7 mouse cellular contexts compared by ENCODE assay signal in genomic region chr5:124113030-124113429, GRCm38 (mm10). TPM values are rescaled to one million over a fixed set of nuclear protein-coding genes. Genes with fewer than 3 reads are reported as not detected.
DNase-seq lines count a peak whose midpoint lies in the region; ATAC-seq and TF ChIP-seq lines count a peak whose summit lies in the region.

No protein-coding gene starts in this region.

- peaks cover 10% of the 10 kb centered on the region for H3K79me2 ChIP-seq in CH12.LX (replicated peaks; ENCODE audit: control insufficient read depth, extremely low read depth, insufficient read depth, poor library complexity, severe bottlenecking)

- dilution Hi-C loops in CH12.LX (cut with MboI; ENCODE audit: extremely low pct_ligation_motif_present, extremely low pct_unique_long_range_greater_than_20kb, low sequenced_read_pairs): no loop called here

- peak overlapping the region; percentile 81 for H3K4me2 ChIP-seq in CH12.LX (ENCODE audit: insufficient read depth, low read depth, poor library complexity, severe bottlenecking)
- peak overlapping the region; percentile 97 for H3K4me2 ChIP-seq in heart, embryonic 12.5 days
- H3K4me2 ChIP-seq in kidney, postnatal 0 days (ENCODE audit: low read length): peak overlapping the region; percentile 91
- peak overlapping the region; percentile 90 for H3K4me2 ChIP-seq in lung, postnatal 0 days (replicated peaks; ENCODE audit: low read depth, low read length)

- H3K4me1 ChIP-seq in CH12.LX (ENCODE audit: control insufficient read depth in 1 of 2, insufficient read depth in 2 of 2): peaks cover 13 to 36% of the 10 kb centered on the region in 2 experiments
- H3K4me1 ChIP-seq in heart, embryonic 12.5 days (replicated peaks): peaks cover 46% of the 10 kb centered on the region
- peaks cover 14% of the 10 kb centered on the region; the same call in 1 of the 2 replicates for H3K4me1 ChIP-seq in kidney, postnatal 0 days (replicated peaks; ENCODE audit: insufficient read depth, low read length)
- peaks cover 18% of the 10 kb centered on the region; the same call in 1 of the 2 replicates for H3K4me1 ChIP-seq in lung, postnatal 0 days (ENCODE audit: insufficient read depth, low read depth, low read length)

- H3K27ac ChIP-seq in CH12.LX (ENCODE audit: insufficient read depth, low read depth): no peak overlapping the region
- H3K27ac ChIP-seq in heart, embryonic 12.5 days (ENCODE audit: poor library complexity, severe bottlenecking): peak overlapping the region; percentile 86
- peak overlapping the region; percentile 86 for H3K27ac ChIP-seq in kidney, postnatal 0 days
- peak overlapping the region; percentile 87 for H3K27ac ChIP-seq in lung, postnatal 0 days (ENCODE audit: low read length)

- H3K27me3 ChIP-seq in CH12.LX (replicated peaks): no peaks in the 10 kb centered on the region
- no peaks in the 10 kb centered on the region for H3K27me3 ChIP-seq in heart, embryonic 12.5 days (replicated peaks)
- H3K27me3 ChIP-seq in kidney, postnatal 0 days (ENCODE audit: insufficient read depth, low read length): no peaks in the 10 kb centered on the region
- H3K27me3 ChIP-seq in lung, postnatal 0 days (replicated peaks; ENCODE audit: insufficient read depth, low read length): no peaks in the 10 kb centered on the region

- ATAC-seq in common myeloid progenitor, adult 5-6 weeks (replicated peaks; ENCODE audit: low read depth, poor library complexity, severe bottlenecking): peak; percentile 45
- ATAC-seq in heart, embryonic 12.5 days (ENCODE audit: insufficient number of reproducible peaks, low FRiP score): no peak
- ATAC-seq in kidney, postnatal 0 days (replicated peaks; ENCODE audit: low FRiP score, low read depth): no peak
- no peak for ATAC-seq in lung, postnatal 0 days

- in situ Hi-C loops in CH12.LX (cut with MboI; ENCODE audit: low pct_ligation_motif_present, low pct_unique_long_range_greater_than_20kb, low sequenced_read_pairs): no loop called here

- H3K9ac ChIP-seq in CH12.LX (ENCODE audit: insufficient read depth, low read depth): peak overlapping the region; percentile 54
- H3K9ac ChIP-seq in heart, embryonic 12.5 days: peak overlapping the region; percentile 85
- H3K9ac ChIP-seq in kidney, postnatal 0 days (ENCODE audit: low read depth, low read length): peak overlapping the region; percentile 76
- H3K9ac ChIP-seq in lung, postnatal 0 days (replicated peaks; ENCODE audit: low read depth): peak overlapping the region; percentile 66

- WGBS in heart, embryonic 12.5 days: 21% methylated on average over 14 of the region's 14 CpGs
- WGBS in kidney, postnatal 0 days: 15% methylated on average over 14 of the region's 14 CpGs
- 16% methylated on average over 14 of the region's 14 CpGs for WGBS in lung, postnatal 0 days

- TF ChIP-seq POLR2A in CH12.LX (IDR thresholded peaks at IDR 0.05; ENCODE audit: low read depth, low read length): no peak

- DNase-seq in CH12.LX (ENCODE audit: extremely low read depth): peak; percentile 63
- DNase-seq in NIH3T3 (ENCODE audit: low read depth): peak; percentile 75
- DNase-seq in kidney, postnatal 0 days (ENCODE audit: low spot score): peak; percentile 73
- peak; percentile 72 for DNase-seq in lung, postnatal 0 days (ENCODE audit: low spot score)
- peak; percentile 74 for DNase-seq in right cerebral cortex, postnatal 14 days

- peak in 1 of 2 experiments; percentile 64; a peak in 2 of 4 replicates for TF ChIP-seq CTCF in CH12.LX (conservative IDR thresholded peaks at IDR 0.05 in 1 of 2, IDR thresholded peaks at IDR 0.05 in 1 of 2; ENCODE audit: low read depth in 2 of 2, low read length in 2 of 2)
- TF ChIP-seq CTCF in kidney, postnatal 0 days (IDR thresholded peaks at IDR 0.05; ENCODE audit: low read depth): peak; percentile 54
- peak; percentile 70 for TF ChIP-seq CTCF in lung, postnatal 0 days (IDR thresholded peaks at IDR 0.05)

- no peak; the same call in none of the 2 replicates for TF ChIP-seq RAD21 in CH12.LX (IDR thresholded peaks at IDR 0.05; ENCODE audit: low read depth, low read length)

- no peaks in the 10 kb centered on the region for H3K9me3 ChIP-seq in CH12.LX (replicated peaks; ENCODE audit: low read length)
- H3K9me3 ChIP-seq in heart, embryonic 12.5 days (replicated peaks): no peaks in the 10 kb centered on the region
- no peaks in the 10 kb centered on the region for H3K9me3 ChIP-seq in kidney, postnatal 0 days (replicated peaks; ENCODE audit: low read length)
- H3K9me3 ChIP-seq in lung, postnatal 0 days (ENCODE audit: low read length): no peaks in the 10 kb centered on the region

- no peak for TF ChIP-seq EP300 in CH12.LX (IDR thresholded peaks at IDR 0.05; ENCODE audit: low read length)
- TF ChIP-seq EP300 in lung, postnatal 0 days (IDR thresholded peaks at IDR 0.05): no peak

- peak overlapping the region; percentile 88 to 99 (median 94) for H3K4me3 ChIP-seq in CH12.LX (replicated peaks in 1 of 3; ENCODE audit: low read depth in 2 of 3, low read length in 2 of 3, poor library complexity in 1 of 3)
- peak overlapping the region; percentile 95 for H3K4me3 ChIP-seq in heart, embryonic 12.5 days
- peak overlapping the region; percentile 71 for H3K4me3 ChIP-seq in kidney, postnatal 0 days (replicated peaks; ENCODE audit: low read depth, low read length)
- peak overlapping the region; percentile 79 for H3K4me3 ChIP-seq in lung, postnatal 0 days (ENCODE audit: low read depth, low read length)

- peaks cover 24 to 33% of the 10 kb centered on the region in 2 experiments for H3K36me3 ChIP-seq in CH12.LX (replicated peaks in 1 of 2; ENCODE audit: control insufficient read depth in 1 of 2, insufficient read depth in 1 of 2, low read length in 1 of 2)
- H3K36me3 ChIP-seq in heart, embryonic 12.5 days: peaks cover 23% of the 10 kb centered on the region
- H3K36me3 ChIP-seq in kidney, postnatal 0 days (ENCODE audit: insufficient read depth, low read length): 0 out of 2 replicates have a peak, but pooled peaks cover 3% of the 10 kb centered on the region
- H3K36me3 ChIP-seq in lung, postnatal 0 days (ENCODE audit: insufficient read depth, low read length): no peaks in the 10 kb centered on the region; the same call in 1 of the 2 replicates

TF ChIP-seq in CH12.LX, 34 proteins besides CTCF, POLR2A, EP300 and RAD21:
- TF ChIP-seq SMC3 (IDR thresholded peaks at IDR 0.05; ENCODE audit: low read depth, low read length): peak; percentile 17; the same call in 1 of the 2 replicates
- TF ChIP-seq CHD2 (IDR thresholded peaks at IDR 0.05; ENCODE audit: low read length): no peak

RNA-seq across cellular contexts. Expression of gene Ogfod2, which starts 0.9 kb away (rescaled TPM):
- total RNA-seq in CH12.LX (2012; rRNA removed): 24.9 and 25.5 TPM in 2 replicates
- 19.3 and 20.0 TPM in 2 replicates for total RNA-seq in CH12.LX (2014; rRNA removed)
- 19.6 and 24.0 TPM in 2 replicates for polyA plus RNA-seq in CH12.LX (2012; ENCODE audit: insufficient read length, low read depth)
- 8.5 and 10.6 TPM in 2 replicates for total RNA-seq in common myeloid progenitor, adult 5-6 weeks (2017)
- 16.1 and 17.0 TPM in 2 replicates for polyA plus RNA-seq in heart, embryonic 12.5 days (2016; fragmentation: Nextera tagmentation; extraction: Ambion mirVana)
- 30.3 and 31.6 TPM in 2 replicates for polyA plus RNA-seq in kidney, postnatal 0 days (2015; fragmentation: Nextera tagmentation; extraction: Ambion mirVana)
- polyA plus RNA-seq in lung, postnatal 0 days (2015; fragmentation: Nextera tagmentation; extraction: Ambion mirVana): 27.4 and 29.4 TPM in 2 replicates

RNA-seq across cellular contexts. Expression of gene Arl6ip4, which starts 2.9 kb away (rescaled TPM):
- total RNA-seq in CH12.LX (2012; rRNA removed) (63.2 and 78.0 TPM in 2 replicates), CH12.LX (2014; rRNA removed) (33.5 and 37.2 TPM in 2 replicates)
- 130 and 166 TPM in 2 replicates for polyA plus RNA-seq in CH12.LX (2012; ENCODE audit: insufficient read length, low read depth)
- 93.4 and 116 TPM in 2 replicates for total RNA-seq in common myeloid progenitor, adult 5-6 weeks (2017)
- polyA plus RNA-seq in heart, embryonic 12.5 days (2016; fragmentation: Nextera tagmentation; extraction: Ambion mirVana): 69.7 and 78.8 TPM in 2 replicates
- 103 TPM in 2 replicates for polyA plus RNA-seq in kidney, postnatal 0 days (2015; fragmentation: Nextera tagmentation; extraction: Ambion mirVana)
- polyA plus RNA-seq in lung, postnatal 0 days (2015; fragmentation: Nextera tagmentation; extraction: Ambion mirVana): 92.2 and 99.7 TPM in 2 replicates

RNA-seq across cellular contexts. Expression of gene Abcb9, which starts 17.4 kb away (rescaled TPM):
- total RNA-seq in CH12.LX (2012; rRNA removed) (0.63 and 0.98 TPM in 2 replicates), CH12.LX (2014; rRNA removed) (0.41 and 0.44 TPM in 2 replicates)
- polyA plus RNA-seq in CH12.LX (2012; ENCODE audit: insufficient read length, low read depth): 1.1 and 1.4 TPM in 2 replicates
- 0.87 and 2.9 TPM in 2 replicates for total RNA-seq in common myeloid progenitor, adult 5-6 weeks (2017)
- 1.6 and 1.7 TPM in 2 replicates for polyA plus RNA-seq in heart, embryonic 12.5 days (2016; fragmentation: Nextera tagmentation; extraction: Ambion mirVana)
- 3.3 TPM in 2 replicates for polyA plus RNA-seq in kidney, postnatal 0 days (2015; fragmentation: Nextera tagmentation; extraction: Ambion mirVana)
- polyA plus RNA-seq in lung, postnatal 0 days (2015; fragmentation: Nextera tagmentation; extraction: Ambion mirVana): 2.6 and 3.1 TPM in 2 replicates
